Mouse (Mus musculus): ENCODE data around the gene Ntsr2. TPM values are rescaled to one million over a fixed set of nuclear protein-coding genes. Genes with fewer than 3 reads are reported as not detected.

Ntsr2 gene
- polyA plus RNA-seq, 1 experiment from 2014 or later: not detected

- WGBS: 61% methylated on average over 14 of the region's 14 CpGs
- no peaks in the 10 kb centered on the region for H3K9me3 ChIP-seq
- H3K4me2 ChIP-seq (replicated peaks): no peak overlapping the region
- H3K9ac ChIP-seq (replicated peaks): no peak overlapping the region
- H3K4me1 ChIP-seq: no peaks in the 10 kb centered on the region
- H3K36me3 ChIP-seq: no peaks in the 10 kb centered on the region
- no peak overlapping the region for H3K27ac ChIP-seq (replicated peaks)
- H3K4me3 ChIP-seq: no peak overlapping the region
- peak; percentile 16; the same call in 1 of the 2 replicates for ATAC-seq (ENCODE audit: low FRiP score, low read depth)
- no peaks in the 10 kb centered on the region for H3K27me3 ChIP-seq
Measured at GRCm38 (mm10) chr12:16634075-16634813, 18.9 kb upstream of the Ntsr2 start.

DNA sequence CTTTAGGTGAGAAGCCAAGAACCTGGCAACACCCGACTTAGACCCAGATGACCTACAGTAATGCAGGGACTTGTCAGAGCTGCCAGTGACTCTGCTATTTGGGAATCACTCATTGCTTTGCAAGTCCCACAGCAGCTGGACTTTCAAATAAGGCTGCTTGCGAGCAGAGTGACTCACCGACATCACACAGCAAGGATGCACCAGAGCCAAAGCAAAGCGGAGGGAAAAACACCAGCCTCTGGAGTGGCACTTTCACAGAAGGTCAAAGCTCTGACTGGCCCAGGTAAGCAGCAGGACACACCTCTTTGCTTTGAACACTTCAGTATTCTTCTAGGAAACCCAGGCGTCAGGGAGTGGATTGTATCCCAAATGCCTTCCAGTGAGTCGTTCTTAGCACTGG is 17.4 kb upstream of the Ntsr2 start:
- no peak overlapping the region for H3K9ac ChIP-seq (replicated peaks)
- no peak overlapping the region for H3K27ac ChIP-seq (replicated peaks)
- ATAC-seq (ENCODE audit: low FRiP score, low read depth): no peak
- no peak overlapping the region for H3K4me2 ChIP-seq (replicated peaks)
- WGBS: 79% methylated on average over 6 of the region's 6 CpGs
- no peaks in the 10 kb centered on the region for H3K9me3 ChIP-seq
- no peaks in the 10 kb centered on the region for H3K27me3 ChIP-seq
- H3K4me3 ChIP-seq: no peak overlapping the region
- no peaks in the 10 kb centered on the region for H3K36me3 ChIP-seq
- no peaks in the 10 kb centered on the region for H3K4me1 ChIP-seq

DNA sequence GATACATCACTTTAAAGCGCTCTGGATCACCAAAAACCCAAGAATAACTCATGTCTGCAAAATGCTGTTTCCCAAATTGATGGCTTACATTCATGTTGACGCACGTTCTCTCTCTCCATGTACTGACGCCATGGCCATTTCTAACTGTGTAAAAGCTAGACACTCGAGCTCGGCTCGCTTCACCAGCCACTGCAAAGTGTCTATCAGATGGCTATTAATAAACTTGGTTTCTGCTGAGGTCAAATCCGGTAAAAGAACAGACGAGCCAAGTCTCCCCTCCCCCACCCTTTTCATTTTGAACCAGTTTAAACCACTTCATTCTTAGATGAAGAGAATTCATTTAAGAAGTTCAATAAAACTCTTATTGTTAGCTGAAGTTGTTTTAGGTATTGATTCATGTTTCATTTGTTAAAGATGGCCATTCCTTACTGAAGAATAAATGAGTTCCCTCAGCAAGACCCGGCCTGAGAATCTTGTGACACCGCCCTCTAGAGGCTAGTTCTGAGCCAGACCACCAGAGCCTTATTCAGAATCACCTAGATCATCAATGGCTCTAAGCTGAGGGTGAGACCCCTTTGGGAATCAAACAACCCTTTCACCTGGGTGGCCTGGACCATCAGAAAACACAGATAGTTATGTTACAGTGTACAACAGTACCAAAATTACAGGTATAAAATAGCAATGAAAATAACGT is 14.0 kb upstream of the Ntsr2 start:
- Histone ChIP-seq H3K4me3 (no peak overlapping the region), H3K9ac (replicated peaks) (no peak overlapping the region), H3K9me3 (no peaks in the 10 kb centered on the region), H3K4me2 (replicated peaks) (no peak overlapping the region), H3K36me3 (no peaks in the 10 kb centered on the region), H3K4me1 (peaks cover 7% of the 10 kb centered on the region), H3K27ac (replicated peaks) (no peak overlapping the region), H3K27me3 (no peaks in the 10 kb centered on the region)
- 74% methylated on average over 12 of the region's 12 CpGs for WGBS
- no peak for ATAC-seq (ENCODE audit: low FRiP score, low read depth)

- H3K27me3 ChIP-seq: no peaks in the 10 kb centered on the region
- no peak overlapping the region for H3K4me3 ChIP-seq
- no peak overlapping the region for H3K4me2 ChIP-seq (replicated peaks)
- WGBS: 90% methylated on average over 6 of the region's 6 CpGs
- H3K9ac ChIP-seq (replicated peaks): no peak overlapping the region
- H3K9me3 ChIP-seq: no peaks in the 10 kb centered on the region
- no peaks in the 10 kb centered on the region for H3K36me3 ChIP-seq
- H3K27ac ChIP-seq (replicated peaks): no peak overlapping the region
- no peak for ATAC-seq (ENCODE audit: low FRiP score, low read depth)
- peaks cover 10% of the 10 kb centered on the region for H3K4me1 ChIP-seq
Measured at GRCm38 (mm10) chr12:16640075-16640474, 13.1 kb upstream of the Ntsr2 start.

- Histone ChIP-seq H3K27me3 (no peaks in the 10 kb centered on the region), H3K9ac (replicated peaks) (no peak overlapping the region), H3K27ac (replicated peaks) (no peak overlapping the region), H3K4me1 (peaks cover 10% of the 10 kb centered on the region), H3K36me3 (no peaks in the 10 kb centered on the region), H3K9me3 (no peaks in the 10 kb centered on the region), H3K4me3 (no peak overlapping the region), H3K4me2 (replicated peaks) (no peak overlapping the region)
- no peak for ATAC-seq (ENCODE audit: low FRiP score, low read depth)
- WGBS: 66% methylated on average over 5 of the region's 5 CpGs
Measured at GRCm38 (mm10) chr12:16642000-16642399, 11.2 kb upstream of the Ntsr2 start.

GRCm38 (mm10) chr12:16643508-16644345 is 9.5 kb upstream of the Ntsr2 start:
- Histone ChIP-seq H3K4me1 (peaks cover 10% of the 10 kb centered on the region), H3K27ac (replicated peaks) (peak overlapping the region; percentile 40), H3K4me3 (no peak overlapping the region), H3K36me3 (no peaks in the 10 kb centered on the region), H3K27me3 (no peaks in the 10 kb centered on the region), H3K9me3 (no peaks in the 10 kb centered on the region), H3K9ac (replicated peaks) (no peak overlapping the region), H3K4me2 (replicated peaks) (no peak overlapping the region)
- peak; percentile 68 for ATAC-seq (ENCODE audit: low FRiP score, low read depth)
- 52% methylated on average over 12 of the region's 12 CpGs for WGBS

DNA sequence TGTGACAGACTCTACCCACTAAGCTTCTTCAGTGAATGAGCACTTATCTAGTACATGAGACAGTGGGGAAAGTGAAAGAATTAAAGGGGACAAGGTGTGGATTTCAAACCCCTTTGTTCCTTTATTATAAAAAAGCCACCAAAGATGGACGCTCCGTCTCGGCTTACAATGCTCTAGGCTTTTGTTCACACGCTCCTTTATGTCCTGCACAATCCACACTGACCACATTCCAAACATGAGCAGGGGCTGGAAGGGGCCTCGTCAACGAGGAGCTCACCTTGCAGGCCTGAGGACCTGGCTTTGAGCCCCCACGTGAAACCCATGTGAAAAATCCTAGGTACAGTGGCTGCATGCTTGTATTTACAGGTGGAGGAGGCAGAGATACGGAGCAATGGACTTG is 8.5 kb upstream of the Ntsr2 start:
- 40% methylated on average over 8 of the region's 8 CpGs for WGBS

GRCm38 (mm10) chr12:16646780-16647409 is 6.3 kb upstream of the Ntsr2 start:
- peaks cover 5% of the 10 kb centered on the region; the same call in 1 of the 2 replicates for H3K27me3 ChIP-seq
- no peak for ATAC-seq (ENCODE audit: low FRiP score, low read depth)
- no peak overlapping the region for H3K27ac ChIP-seq (replicated peaks)
- H3K4me1 ChIP-seq: peaks cover 10% of the 10 kb centered on the region
- H3K9ac ChIP-seq (replicated peaks): no peak overlapping the region
- H3K4me2 ChIP-seq (replicated peaks): no peak overlapping the region
- 41% methylated on average over 9 of the region's 9 CpGs for WGBS
- no peaks in the 10 kb centered on the region for H3K36me3 ChIP-seq
- H3K4me3 ChIP-seq: no peak overlapping the region
- H3K9me3 ChIP-seq: no peaks in the 10 kb centered on the region

More for the DNA sequence above, 8.5 kb upstream of the Ntsr2 start:
- Histone ChIP-seq H3K4me1 (peaks cover 10% of the 10 kb centered on the region), H3K36me3 (no peaks in the 10 kb centered on the region), H3K27me3 (no peaks in the 10 kb centered on the region), H3K27ac (replicated peaks) (no peak overlapping the region), H3K4me3 (no peak overlapping the region), H3K4me2 (replicated peaks) (no peak overlapping the region), H3K9ac (replicated peaks) (no peak overlapping the region), H3K9me3 (no peaks in the 10 kb centered on the region)
- ATAC-seq (ENCODE audit: low FRiP score, low read depth): no peak

DNA sequence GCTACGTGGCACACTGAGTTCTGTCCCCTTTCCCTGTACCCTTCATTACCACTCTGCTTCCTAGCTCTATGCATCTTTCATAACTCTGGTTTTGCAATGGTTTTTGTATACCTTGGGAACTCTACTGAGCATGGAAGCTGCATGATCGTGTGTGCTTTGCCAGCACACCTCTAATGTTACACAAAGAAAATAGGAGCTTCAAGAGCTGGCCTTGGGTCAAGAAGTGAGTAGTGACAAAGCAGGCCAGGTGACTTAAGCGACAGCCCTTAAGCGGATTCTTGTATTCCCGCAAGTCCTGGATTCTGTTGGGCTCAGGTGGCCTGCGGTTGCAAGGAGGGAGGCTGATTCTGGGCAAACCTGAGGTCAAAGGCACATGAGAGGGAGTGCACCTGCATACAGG is 4.9 kb upstream of the Ntsr2 start:
- Histone ChIP-seq H3K27ac (replicated peaks) (no peak overlapping the region), H3K4me1 (peaks cover 11% of the 10 kb centered on the region), H3K4me2 (replicated peaks) (no peak overlapping the region), H3K9me3 (no peaks in the 10 kb centered on the region), H3K27me3 (peaks cover 19% of the 10 kb centered on the region), H3K36me3 (no peaks in the 10 kb centered on the region), H3K4me3 (no peak overlapping the region), H3K9ac (replicated peaks) (no peak overlapping the region)
- WGBS: 90% methylated on average over 6 of the region's 6 CpGs
- ATAC-seq (ENCODE audit: low FRiP score, low read depth): no peak

DNA sequence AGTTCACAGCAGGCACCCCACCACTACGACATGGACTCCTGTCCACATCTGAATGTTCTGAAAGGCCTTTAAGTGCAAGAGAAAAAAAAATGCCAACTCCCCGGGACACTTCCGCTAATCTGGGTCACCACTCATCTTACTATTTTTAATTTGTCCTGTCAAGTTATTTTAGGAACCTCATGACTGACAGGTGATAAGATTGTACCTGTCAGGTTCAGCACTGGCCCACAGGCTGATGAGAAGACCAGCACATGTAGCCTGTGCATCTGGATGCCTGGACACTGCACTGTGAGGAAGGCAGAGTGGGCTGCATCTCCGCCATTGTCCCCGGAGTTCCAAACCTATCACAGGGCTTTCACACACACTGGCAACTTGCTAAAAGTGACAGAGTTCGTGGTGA is 3.4 kb upstream of the Ntsr2 start:
- no peak overlapping the region for H3K4me3 ChIP-seq

DNA sequence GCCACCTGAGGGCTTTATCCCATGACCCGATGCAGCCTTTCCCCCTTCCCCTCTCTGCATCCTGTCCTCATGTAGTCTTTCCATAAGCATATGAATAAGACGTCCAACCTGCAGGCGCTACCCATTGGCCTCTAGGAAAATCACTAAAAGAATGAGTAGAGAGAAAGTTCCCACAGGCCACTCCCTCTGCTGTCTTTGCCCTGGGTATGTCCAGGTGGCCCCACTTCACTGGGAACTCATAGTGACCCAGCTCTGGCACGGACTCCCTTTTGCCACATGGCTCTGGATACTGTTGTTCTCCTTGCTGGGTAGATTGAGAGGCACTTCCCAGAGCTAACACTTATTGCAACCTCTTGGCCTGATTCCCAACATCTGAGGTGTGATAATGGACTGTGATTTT is 2.4 kb downstream of the Ntsr2 start:
- Histone ChIP-seq H3K27ac (replicated peaks) (no peak overlapping the region), H3K36me3 (no peaks in the 10 kb centered on the region), H3K27me3 (peaks cover 46% of the 10 kb centered on the region), H3K9ac (replicated peaks) (no peak overlapping the region), H3K4me1 (peaks cover 8% of the 10 kb centered on the region), H3K4me2 (replicated peaks) (no peak overlapping the region), H3K4me3 (no peak overlapping the region), H3K9me3 (no peaks in the 10 kb centered on the region)
- no peak for ATAC-seq (ENCODE audit: low FRiP score, low read depth)
- 82% methylated on average over 4 of the region's 4 CpGs for WGBS

More for the DNA sequence above, 3.4 kb upstream of the Ntsr2 start:
- no peak for ATAC-seq (ENCODE audit: low FRiP score, low read depth)
- Histone ChIP-seq H3K36me3 (no peaks in the 10 kb centered on the region), H3K9me3 (no peaks in the 10 kb centered on the region), H3K4me1 (peaks cover 8% of the 10 kb centered on the region), H3K9ac (replicated peaks) (no peak overlapping the region), H3K27me3 (peaks cover 34% of the 10 kb centered on the region), H3K4me2 (replicated peaks) (no peak overlapping the region), H3K27ac (replicated peaks) (no peak overlapping the region)
- WGBS: 86% methylated on average over 6 of the region's 6 CpGs

All from midbrain, embryonic 12.5 days (tissue).